Mouse (Mus musculus): ENCODE measurements at regions not wholly inside any gene's neighbourhood (a gene's known extent, or its start where the extent isn't known, plus 50 kb on each side); places are given as distances from the start of the nearest gene placed in this dataset.
A peak's percentile ranks its signal among the peaks of the same experiment; 100 is the strongest.

DNA sequence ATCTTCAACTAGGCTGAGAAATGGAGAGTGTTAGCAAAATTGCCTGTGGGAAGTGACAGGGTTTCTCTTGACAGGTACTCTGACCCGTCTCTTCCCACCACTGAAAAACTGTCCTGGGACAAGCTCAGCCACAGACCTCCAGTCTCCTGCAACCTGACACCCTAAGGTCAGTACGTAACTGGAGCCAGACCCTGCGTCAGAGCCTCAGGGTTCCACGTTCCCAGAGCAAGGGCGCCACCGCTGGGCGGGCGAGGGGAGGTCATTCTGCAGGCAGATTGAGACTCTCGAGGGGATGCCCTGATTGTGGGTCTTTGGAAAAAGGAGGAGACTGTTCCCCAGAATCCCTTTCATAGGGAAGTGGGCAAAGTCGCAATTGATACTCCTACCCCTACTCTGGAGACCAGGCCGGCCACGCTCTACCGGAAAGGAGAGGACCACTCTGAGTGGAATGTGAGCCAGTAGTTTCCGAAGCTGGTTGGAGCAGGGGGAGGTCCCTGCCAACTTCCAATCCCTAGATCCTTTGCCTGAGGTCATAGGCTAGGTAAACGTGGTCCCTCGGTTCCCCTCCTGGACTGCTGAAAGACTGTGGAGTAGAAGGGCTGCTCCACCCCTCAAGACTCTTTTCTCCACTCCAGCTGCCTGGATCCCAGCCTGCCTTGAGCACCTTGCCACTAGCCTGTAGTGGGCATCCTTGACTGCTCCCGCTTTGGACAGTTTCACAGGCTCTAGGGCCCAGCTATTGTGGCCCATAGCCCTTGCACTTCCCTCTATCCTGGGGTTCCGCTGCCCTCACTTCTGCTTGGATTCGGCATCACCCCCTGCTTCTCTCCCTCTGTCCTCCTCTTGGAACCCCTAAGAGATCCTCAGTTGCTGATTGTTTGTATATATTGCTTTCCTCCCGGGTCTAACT lies 61.0 kb upstream of the Lpcat1 start:
- Histone ChIP-seq H3K36me3 (ENCODE audit: control insufficient read depth, insufficient read depth, low read length) (no peaks in the 10 kb centered on the region), H3K27me3 (ENCODE audit: control insufficient read depth, insufficient read depth, low read length) (no peaks in the 10 kb centered on the region), H3K4me3 (ENCODE audit: control insufficient read depth, insufficient read depth, low read length) (no peak overlapping the region), H3K27ac (ENCODE audit: control insufficient read depth, insufficient read depth, low read length) (no peak overlapping the region), H3K4me1 (replicated peaks; ENCODE audit: control insufficient read depth, insufficient read depth, low read length) (no peaks in the 10 kb centered on the region)
- peak; percentile 13 for DNase-seq
- no peak for TF ChIP-seq POLR2A (IDR thresholded peaks at IDR 0.05; ENCODE audit: control insufficient read depth, extremely low read depth, insufficient read depth, low read length, poor library complexity)
- no peak for TF ChIP-seq CTCF (IDR thresholded peaks at IDR 0.05; ENCODE audit: borderline replicate concordance, control insufficient read depth, extremely low read depth, insufficient read depth, low read length, poor library complexity)
- WGBS, result 26% methylated on average over 20 of the region's 20 CpGs

DNA sequence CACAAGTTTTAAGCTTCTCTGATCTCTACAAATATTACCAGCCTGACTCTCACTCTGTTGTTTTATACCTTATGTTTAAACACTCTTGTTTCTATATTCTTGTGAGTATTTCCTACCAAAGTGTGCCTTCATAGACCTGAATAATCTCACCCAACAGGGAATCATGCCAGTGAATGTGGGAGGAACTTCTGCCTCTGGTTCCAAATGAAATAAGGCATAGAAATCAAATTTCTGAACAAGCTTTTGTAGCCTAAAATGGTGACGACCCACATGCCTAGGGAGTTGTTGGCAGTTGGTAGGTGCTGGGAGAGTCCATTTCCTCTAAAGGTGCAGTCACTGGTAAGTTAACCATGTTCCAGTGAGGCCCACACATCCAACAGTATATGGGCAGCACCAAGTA lies 66.1 kb upstream of the Lpcat1 start:
- 78% methylated on average over 1 of the region's 1 CpGs for WGBS

DNA sequence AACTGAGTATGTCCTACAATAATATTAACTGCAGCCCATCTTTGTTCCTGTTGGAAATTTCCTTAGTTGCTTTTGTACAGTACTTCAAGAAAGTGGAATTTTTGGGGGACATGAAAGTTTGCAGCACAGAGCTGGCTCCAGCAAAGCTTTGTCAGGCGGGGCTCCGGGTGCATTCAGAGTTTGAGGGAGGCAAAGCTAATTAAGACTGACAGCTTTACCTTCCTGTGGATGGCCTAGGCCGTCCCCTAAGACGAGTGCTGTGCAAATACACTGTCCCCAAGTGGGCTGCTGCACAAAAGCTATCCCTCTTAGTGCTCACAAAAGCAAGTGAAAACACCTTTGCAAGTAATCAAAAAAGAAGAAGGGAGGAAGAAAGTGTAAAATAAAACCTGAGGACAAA lies 68.7 kb upstream of the Ndufs6 start:
- no peak for TF ChIP-seq CTCF (IDR thresholded peaks at IDR 0.05; ENCODE audit: borderline replicate concordance, control insufficient read depth, extremely low read depth, insufficient read depth, low read length, poor library complexity)
- no peak for TF ChIP-seq POLR2A (IDR thresholded peaks at IDR 0.05; ENCODE audit: control insufficient read depth, extremely low read depth, insufficient read depth, low read length, poor library complexity)
- Histone ChIP-seq H3K27ac (ENCODE audit: control insufficient read depth, insufficient read depth, low read length) (no peak overlapping the region), H3K36me3 (ENCODE audit: control insufficient read depth, insufficient read depth, low read length) (no peaks in the 10 kb centered on the region), H3K27me3 (ENCODE audit: control insufficient read depth, insufficient read depth, low read length) (no peaks in the 10 kb centered on the region), H3K4me1 (replicated peaks; ENCODE audit: control insufficient read depth, insufficient read depth, low read length) (no peaks in the 10 kb centered on the region), H3K4me3 (ENCODE audit: control insufficient read depth, insufficient read depth, low read length) (no peak overlapping the region)
- WGBS, result 67% methylated on average over 4 of the region's 4 CpGs
- no peak for DNase-seq

More for the DNA sequence above, 66.1 kb upstream of the Lpcat1 start:
- DNase-seq, result no peak
- H3K36me3 ChIP-seq (ENCODE audit: control insufficient read depth, insufficient read depth, low read length), result no peaks in the 10 kb centered on the region
- no peak for TF ChIP-seq CTCF (IDR thresholded peaks at IDR 0.05; ENCODE audit: borderline replicate concordance, control insufficient read depth, extremely low read depth, insufficient read depth, low read length, poor library complexity)
- TF ChIP-seq POLR2A (IDR thresholded peaks at IDR 0.05; ENCODE audit: control insufficient read depth, extremely low read depth, insufficient read depth, low read length, poor library complexity), result no peak
- H3K4me3 ChIP-seq (ENCODE audit: control insufficient read depth, insufficient read depth, low read length), result no peak overlapping the region
- no peaks in the 10 kb centered on the region for H3K27me3 ChIP-seq (ENCODE audit: control insufficient read depth, insufficient read depth, low read length)
- H3K4me1 ChIP-seq (replicated peaks; ENCODE audit: control insufficient read depth, insufficient read depth, low read length), result no peaks in the 10 kb centered on the region
- H3K27ac ChIP-seq (ENCODE audit: control insufficient read depth, insufficient read depth, low read length), result no peak overlapping the region

GRCm38 (mm10) chr13:73395856-73396255 lies 67.5 kb upstream of the Ndufs6 start:
- H3K4me3 ChIP-seq (ENCODE audit: control insufficient read depth, insufficient read depth, low read length), result no peak overlapping the region
- no peak for DNase-seq
- no peaks in the 10 kb centered on the region for H3K36me3 ChIP-seq (ENCODE audit: control insufficient read depth, insufficient read depth, low read length)
- no peaks in the 10 kb centered on the region for H3K27me3 ChIP-seq (ENCODE audit: control insufficient read depth, insufficient read depth, low read length)
- 85% methylated on average over 7 of the region's 7 CpGs for WGBS
- no peak for TF ChIP-seq CTCF (IDR thresholded peaks at IDR 0.05; ENCODE audit: borderline replicate concordance, control insufficient read depth, extremely low read depth, insufficient read depth, low read length, poor library complexity)
- TF ChIP-seq POLR2A (IDR thresholded peaks at IDR 0.05; ENCODE audit: control insufficient read depth, extremely low read depth, insufficient read depth, low read length, poor library complexity), result no peak
- no peaks in the 10 kb centered on the region for H3K4me1 ChIP-seq (replicated peaks; ENCODE audit: control insufficient read depth, insufficient read depth, low read length)
- no peak overlapping the region for H3K27ac ChIP-seq (ENCODE audit: control insufficient read depth, insufficient read depth, low read length)

GRCm38 (mm10) chr13:73389051-73389450 lies 60.7 kb upstream of the Ndufs6 start:
- TF ChIP-seq POLR2A (IDR thresholded peaks at IDR 0.05; ENCODE audit: control insufficient read depth, extremely low read depth, insufficient read depth, low read length, poor library complexity), result no peak
- no peak for TF ChIP-seq CTCF (IDR thresholded peaks at IDR 0.05; ENCODE audit: borderline replicate concordance, control insufficient read depth, extremely low read depth, insufficient read depth, low read length, poor library complexity)
- DNase-seq, result no peak
- Histone ChIP-seq H3K4me1 (replicated peaks; ENCODE audit: control insufficient read depth, insufficient read depth, low read length) (no peaks in the 10 kb centered on the region), H3K4me3 (ENCODE audit: control insufficient read depth, insufficient read depth, low read length) (no peak overlapping the region), H3K27ac (ENCODE audit: control insufficient read depth, insufficient read depth, low read length) (no peak overlapping the region), H3K27me3 (ENCODE audit: control insufficient read depth, insufficient read depth, low read length) (no peaks in the 10 kb centered on the region), H3K36me3 (ENCODE audit: control insufficient read depth, insufficient read depth, low read length) (no peaks in the 10 kb centered on the region)
- WGBS, result 92% methylated on average over 4 of the region's 4 CpGs

GRCm38 (mm10) chr13:73383585-73383984 lies 55.2 kb upstream of the Ndufs6 start:
- peak; percentile 60 for DNase-seq
- Histone ChIP-seq H3K4me3 (ENCODE audit: control insufficient read depth, insufficient read depth, low read length) (no peak overlapping the region), H3K27me3 (ENCODE audit: control insufficient read depth, insufficient read depth, low read length) (no peaks in the 10 kb centered on the region), H3K27ac (ENCODE audit: control insufficient read depth, insufficient read depth, low read length) (no peak overlapping the region), H3K36me3 (ENCODE audit: control insufficient read depth, insufficient read depth, low read length) (no peaks in the 10 kb centered on the region), H3K4me1 (replicated peaks; ENCODE audit: control insufficient read depth, insufficient read depth, low read length) (no peaks in the 10 kb centered on the region)
- no peak for TF ChIP-seq POLR2A (IDR thresholded peaks at IDR 0.05; ENCODE audit: control insufficient read depth, extremely low read depth, insufficient read depth, low read length, poor library complexity)
- no peak for TF ChIP-seq CTCF (IDR thresholded peaks at IDR 0.05; ENCODE audit: borderline replicate concordance, control insufficient read depth, extremely low read depth, insufficient read depth, low read length, poor library complexity)
- WGBS, result 67% methylated on average over 3 of the region's 3 CpGs
